Mouse (Mus musculus): Measurements from ENCODE around the gene Cfap74. TPM values are rescaled to one million over a fixed set of nuclear protein-coding genes. Genes with fewer than 3 reads are reported as not detected.
"Not testable (repeated sequence)": the region's sequence is repeated elsewhere in the genome, so short reads cannot be mapped to it uniquely, and the experiment has no call there.

Gene Cfap74
- total RNA-seq, 4 experiments from 2014 or later: 11.0 to 16.5 (median 15.2) TPM

DNA sequence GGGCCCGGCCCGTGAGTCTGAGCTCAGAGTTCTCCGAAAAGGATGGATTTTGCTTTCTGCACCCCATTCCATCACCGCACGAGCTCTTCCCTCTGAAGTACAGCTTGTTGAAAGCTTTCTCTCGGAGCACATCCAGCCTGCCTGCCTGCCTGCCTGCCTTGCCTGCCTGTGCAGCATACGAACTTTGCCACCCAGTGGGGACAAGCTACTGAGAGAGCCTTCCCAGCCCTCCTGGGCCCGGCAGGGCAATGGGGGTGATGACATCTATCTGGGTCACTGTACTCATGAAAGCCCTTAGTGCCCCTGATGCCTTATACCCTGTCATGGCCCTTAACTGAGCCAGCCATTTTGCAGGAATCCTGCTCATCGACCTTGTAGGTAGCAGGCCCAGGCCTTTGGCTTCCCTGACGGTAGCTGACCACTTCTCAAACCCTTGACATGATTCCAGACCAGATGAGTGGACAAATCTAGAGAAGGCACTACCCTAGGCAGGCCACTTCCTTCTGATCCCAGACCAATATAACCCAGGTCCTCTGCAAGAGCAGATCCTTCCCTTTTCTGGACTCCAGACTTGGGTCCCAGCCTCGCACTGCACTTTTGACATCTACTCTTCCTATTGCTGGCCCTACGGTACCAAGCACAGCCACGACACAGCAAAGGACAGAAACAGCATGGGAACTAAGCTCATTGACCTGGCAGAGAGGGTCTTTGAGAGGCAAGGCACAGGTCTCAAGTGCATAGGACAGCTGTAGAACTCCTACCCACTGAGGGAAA lies 58.4 kb downstream of the Cfap74 start:
- DNase-seq (ENCODE audit: low spot score in 2 of 2): no peak

DNA sequence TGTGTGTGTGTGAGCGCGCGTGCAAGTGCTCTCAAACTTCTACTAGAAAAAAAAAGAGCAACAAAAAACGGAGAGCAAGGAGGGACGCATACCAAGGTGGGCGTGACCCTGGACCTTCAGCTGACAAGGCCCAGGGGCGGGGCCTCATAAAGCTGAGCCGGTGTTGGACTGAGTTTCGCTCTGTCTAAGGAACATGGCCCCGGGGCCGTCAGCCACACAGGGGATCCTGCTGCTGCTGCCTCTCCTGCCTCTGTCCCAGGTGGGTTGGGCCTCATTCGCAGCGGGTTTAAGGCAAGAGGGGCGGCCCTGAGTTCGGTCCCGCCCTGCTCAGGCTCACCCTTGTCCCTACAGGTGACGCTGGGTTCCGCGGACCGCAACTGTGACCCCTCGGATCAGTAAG lies 60.0 kb downstream of the Cfap74 start, which contains the start of gene Tmem52:
Tmem52 (plus strand) TSS at position 163 of the 400 bp plus-strand sequence.
- no peak for DNase-seq (ENCODE audit: low spot score in 2 of 2)

DNA sequence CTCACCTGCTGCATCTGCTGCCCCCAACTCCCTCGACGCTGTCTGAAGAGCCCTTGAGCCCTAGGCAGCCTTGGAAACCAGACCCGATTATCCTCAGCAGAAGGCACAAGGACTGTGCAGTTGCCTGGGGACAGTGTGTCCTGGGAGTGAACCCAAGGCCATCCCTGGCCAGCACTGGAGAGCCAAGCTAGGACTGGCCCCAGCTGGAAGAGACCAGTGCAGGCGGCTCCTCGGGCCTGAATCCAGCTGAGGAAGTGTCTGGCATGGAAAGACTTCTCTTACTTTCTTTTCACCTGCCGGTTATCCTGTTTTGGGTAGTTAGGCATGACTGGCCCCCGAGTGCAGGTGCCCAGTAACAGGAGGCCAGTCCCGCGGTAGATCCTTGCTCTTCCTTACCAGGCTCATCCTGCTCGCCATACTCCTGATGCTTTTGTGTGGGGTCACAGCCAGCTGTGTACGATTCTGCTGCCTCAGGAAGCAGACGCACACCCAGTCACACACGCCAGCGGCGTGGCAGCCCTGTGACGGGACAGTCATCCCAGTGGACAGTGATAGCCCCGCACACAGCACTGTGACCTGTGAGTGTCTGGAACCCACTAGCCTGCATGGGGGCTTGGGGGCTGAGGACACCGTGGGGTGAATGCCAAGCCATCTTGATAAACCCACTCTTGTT lies 60.7 kb downstream of the Cfap74 start:
- no peak for DNase-seq (ENCODE audit: low spot score in 2 of 2)

DNA sequence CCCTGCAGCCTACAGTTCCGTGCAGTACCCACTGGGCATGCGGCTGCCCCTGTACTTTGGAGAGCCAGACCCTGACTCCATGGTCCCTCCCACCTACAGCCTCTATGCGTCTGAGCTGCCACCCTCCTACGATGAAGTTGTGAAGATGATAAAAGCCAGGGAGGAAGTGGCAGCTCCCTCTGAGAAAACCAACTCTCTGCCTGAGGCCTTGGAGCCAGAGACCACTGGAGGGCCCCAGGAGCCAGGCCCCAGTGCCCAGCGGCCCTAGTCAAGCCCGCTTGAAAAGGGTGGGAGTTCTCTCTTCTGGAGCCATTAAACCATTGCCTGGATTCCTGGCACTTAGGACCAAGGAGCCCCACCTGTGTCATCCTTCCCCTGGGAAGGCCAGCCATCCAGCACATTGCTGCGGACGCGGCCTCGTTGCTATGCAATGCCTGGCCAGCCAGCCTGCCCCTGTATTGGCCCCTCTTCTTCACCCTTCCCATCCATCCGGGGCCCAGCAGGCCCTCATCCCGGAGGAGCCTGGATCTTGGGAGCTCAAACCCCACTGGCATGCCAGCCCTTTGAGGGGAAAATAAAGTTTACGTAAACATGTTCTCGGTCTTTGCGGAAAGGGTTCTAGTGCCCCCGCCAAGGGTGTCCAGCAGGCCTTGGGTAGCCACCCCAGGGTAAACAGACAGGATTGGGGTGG lies 61.4 kb downstream of the Cfap74 start:
- no peak for DNase-seq (ENCODE audit: low spot score in 2 of 2)

DNA sequence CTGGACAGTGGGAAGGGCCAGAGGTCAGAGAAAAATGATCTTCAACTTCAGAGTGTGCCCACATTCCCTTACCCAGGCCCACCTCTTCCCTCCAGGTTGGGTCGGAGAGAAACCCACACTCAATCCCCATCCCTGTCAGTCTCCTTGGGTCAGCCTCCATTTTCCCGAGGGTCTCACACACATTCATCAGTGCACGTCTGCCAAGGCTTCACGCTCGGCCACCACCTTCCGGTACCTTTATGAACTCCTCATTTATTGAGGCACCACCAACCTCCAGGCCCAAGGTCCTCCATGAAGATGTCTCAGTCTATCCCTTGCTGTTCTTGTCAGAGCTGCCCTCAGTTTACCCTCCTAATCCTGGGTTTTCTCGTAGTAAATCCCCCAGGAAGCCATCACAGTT lies 62.0 kb downstream of the Cfap74 start:
- DNase-seq (ENCODE audit: low spot score in 2 of 2): no peak

DNA sequence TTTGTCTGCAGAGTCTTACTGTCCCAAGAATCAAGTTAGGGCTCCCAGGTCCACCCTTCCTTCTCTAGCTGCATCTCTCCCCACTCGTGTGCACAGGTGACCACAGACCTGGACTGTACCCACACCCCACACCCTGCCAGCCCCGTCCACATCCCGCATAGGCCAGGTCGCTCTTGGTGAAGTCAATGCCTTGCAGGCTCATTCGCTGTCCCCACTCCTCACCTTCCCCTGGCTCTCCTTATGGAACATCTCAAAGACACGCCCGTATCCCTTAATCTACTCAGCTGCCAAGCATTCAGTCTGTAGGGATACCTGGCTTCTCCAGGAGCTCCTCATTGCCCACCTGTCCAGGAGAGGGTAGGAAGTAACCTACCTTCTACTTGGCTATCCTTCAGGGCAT lies 62.4 kb downstream of the Cfap74 start:
- no peak for DNase-seq (ENCODE audit: low spot score in 2 of 2)

DNA sequence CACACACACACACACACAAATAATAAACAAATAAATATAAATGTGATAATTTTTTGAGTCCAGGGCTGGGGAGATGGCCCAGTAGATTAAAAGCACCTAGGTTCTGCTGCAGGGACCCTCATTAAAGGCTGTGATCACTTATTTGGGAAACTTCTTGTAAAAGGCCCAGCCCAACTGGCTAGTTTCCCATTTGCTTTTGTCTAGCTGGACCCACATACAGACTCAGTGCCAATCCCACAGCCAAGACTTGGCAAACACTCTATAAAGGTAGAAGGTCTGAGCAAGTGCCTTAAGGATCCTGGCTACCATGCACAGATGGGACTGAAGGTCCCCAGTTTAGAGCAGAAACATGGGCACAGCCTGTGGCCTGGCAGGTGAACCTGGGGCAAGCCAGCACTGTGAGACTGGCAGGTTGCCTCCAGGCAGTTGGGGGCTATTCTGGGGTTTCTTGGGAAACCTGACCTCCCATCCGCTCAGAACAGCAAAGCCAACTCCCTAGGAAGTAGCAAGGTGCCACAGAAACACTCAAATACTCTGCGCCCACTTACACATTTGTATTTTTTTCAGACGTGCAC lies 63.8 kb downstream of the Cfap74 start:
- DNase-seq (ENCODE audit: low spot score in 2 of 2): no peak

DNA sequence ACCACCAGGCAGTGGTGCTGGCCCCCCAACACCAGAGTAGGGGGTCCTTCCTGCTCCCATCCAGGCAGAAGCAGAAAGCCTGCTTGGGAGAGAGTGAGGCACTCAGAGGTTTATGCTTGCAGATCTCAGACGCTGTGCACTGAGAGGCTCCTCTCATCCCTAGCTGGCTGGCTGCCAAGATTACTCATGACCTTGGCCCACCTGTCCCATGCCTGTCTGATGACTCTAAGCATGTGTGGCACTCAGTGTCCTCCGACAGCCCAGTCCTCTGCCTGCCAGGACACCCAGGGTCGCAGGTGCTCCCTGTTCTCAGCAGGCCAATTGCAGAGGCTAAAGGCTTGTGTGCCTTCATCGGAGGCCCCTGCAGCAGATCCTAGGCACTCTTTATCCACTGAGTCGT lies 64.3 kb downstream of the Cfap74 start:
- no peak for DNase-seq (ENCODE audit: low spot score in 2 of 2)

DNA sequence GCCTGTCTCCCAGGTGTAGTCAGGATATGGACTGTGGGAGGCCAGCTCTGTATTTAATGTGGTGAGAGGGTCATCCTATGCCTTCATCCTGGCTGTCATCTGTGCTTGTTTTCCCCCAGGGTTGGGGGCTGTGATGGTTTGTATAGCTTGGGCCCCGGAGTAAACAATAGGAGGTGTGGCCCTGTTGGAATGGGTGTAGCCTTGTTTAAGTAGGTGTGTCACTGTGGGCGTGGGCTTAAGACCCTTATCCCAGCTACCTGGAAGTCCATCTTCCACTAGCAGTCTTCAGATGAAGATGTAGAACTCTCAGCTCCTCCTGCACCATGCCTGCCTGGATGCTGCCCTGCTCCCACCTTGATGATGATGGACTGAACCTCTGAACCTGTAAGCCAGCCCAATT lies 64.8 kb downstream of the Cfap74 start:
- DNase-seq (ENCODE audit: low spot score in 2 of 2): not testable (repeated sequence)

DNA sequence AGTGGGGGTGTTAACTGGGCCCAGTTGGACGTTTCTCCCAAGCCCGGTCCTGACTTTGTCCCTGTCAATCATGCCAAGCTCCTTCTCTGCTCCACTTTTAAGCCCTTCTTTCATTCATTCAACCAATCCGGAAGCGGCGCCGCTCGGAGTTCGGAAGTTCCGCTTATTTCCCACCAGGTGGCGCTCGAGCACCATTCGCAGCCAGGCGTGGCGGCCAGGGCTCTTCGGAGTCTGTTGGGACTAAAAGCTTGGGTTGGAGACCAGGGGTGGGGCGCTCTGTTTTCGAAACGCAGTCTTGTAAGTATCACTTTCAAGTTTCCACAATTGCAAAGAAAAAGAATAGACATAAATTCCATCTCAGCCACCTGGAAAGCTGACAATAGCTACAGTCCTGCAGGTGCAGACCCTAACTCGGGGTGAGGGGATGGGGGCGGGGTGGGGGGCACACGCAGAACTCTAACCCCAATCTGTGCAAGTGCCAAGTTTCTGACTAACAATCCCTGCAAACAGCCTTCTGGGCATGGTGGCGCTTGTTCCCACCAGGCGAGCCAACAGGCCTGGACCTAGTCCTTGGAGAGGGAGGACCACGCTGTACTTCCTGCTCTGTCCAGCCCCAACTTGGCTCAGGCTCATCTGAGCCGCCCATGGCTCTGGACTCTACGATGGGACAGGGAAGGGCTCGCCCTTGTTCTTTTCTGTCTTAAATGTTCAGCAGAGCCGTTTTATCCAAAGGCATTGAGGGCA lies 72.6 kb downstream of the Cfap74 start:
- peak; percentile 61 to 77 for DNase-seq (ENCODE audit: low spot score in 2 of 2)

DNA sequence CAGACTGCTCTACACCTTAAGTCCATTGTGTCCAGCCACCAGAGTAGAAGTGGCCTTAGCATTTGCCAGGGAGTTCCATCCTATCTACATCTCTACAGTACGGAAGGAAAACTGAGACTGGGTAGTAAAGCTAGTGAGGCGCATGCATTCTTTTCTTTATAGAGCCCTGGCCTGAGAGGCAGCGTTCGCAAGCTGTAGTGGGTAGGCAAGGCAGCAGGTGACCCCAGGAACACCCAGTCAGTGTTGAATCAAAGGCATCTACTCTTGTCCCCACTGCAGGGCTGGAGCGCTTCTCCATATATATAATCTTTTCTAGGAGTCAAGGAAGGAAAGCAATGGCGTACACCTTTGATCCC lies 73.1 kb downstream of the Cfap74 start:
- DNase-seq (ENCODE audit: low spot score in 2 of 2): no peak

DNA sequence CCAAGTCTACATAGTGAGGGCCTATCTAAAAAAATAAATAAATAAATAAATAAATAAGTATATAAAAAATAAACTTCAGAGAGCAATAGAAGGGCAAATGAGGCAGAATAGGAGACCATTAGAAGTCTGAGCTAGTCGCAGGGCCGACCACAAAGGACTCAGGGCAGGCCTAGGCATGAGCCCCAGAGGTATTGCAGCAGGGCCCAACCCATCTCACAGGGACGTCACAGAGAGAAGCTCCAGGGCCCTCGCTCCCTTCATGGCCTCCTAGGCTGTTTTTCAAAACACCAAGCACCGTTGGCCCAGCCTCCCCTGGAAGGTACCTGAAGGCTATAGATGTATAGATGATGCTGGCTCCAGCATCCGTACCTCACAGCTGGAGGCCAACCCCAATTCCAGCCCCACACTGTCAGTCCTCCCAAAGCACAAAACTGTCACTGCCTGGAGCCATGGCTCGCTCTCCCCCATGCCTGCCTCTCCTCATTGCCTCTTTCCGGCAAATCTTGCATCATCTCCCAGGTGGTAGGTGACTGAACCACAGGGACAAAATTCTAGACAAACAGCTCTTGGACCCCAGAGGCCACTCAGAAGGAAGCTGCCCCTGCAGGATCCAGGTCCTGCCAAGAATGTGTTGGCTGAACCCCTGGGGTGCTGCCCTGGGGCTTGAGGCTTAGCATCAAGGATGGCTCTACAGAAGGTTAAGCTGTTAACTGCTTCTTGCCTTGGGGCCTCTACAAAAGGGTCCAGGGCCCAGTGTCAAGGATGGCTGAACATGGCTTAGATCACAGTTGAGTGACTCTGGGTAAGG lies 73.9 kb downstream of the Cfap74 start:
- no peak for DNase-seq (ENCODE audit: low spot score in 2 of 2)

DNA sequence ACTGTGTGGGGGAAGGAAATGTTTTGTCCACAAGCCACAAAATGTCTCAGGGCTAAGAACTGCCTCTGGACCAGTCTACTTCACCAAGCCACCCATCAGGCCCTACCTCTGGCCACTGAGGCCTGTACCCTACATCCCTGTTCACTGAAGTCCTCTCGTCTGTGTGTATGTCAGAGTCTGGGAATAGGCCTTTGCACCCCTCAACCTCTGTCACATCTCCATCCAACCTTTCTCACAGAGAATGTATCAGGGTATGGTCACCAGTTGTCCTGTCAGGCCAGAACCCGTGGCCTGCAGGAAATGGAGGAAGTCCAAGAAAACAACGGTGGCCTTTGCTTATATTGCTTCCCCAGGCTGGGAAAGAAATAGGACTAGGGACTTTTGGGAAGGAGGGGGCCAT lies 76.5 kb downstream of the Cfap74 start:
- no peak for DNase-seq (ENCODE audit: low spot score in 2 of 2)

DNA sequence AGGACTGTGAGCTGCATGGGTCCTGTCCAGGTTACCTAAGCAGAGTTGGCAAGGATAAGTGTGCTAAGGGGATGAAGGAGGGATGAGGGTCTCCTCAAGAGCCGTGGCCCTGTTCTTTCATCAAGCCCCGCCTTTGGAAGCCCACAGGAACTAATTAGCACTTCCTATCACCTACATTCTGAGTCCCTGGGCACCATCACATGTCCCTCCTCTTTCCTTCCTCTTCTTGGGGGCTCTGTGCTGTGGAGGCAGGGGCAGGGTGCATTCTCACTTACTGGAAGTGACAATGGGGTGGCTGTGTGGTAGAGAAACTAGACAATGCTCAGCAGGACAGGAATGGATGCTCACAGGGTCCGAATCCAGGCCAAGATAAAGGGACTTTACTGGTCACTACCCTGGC lies 78.8 kb downstream of the Cfap74 start:
- no peak for DNase-seq (ENCODE audit: low spot score in 2 of 2)

DNA sequence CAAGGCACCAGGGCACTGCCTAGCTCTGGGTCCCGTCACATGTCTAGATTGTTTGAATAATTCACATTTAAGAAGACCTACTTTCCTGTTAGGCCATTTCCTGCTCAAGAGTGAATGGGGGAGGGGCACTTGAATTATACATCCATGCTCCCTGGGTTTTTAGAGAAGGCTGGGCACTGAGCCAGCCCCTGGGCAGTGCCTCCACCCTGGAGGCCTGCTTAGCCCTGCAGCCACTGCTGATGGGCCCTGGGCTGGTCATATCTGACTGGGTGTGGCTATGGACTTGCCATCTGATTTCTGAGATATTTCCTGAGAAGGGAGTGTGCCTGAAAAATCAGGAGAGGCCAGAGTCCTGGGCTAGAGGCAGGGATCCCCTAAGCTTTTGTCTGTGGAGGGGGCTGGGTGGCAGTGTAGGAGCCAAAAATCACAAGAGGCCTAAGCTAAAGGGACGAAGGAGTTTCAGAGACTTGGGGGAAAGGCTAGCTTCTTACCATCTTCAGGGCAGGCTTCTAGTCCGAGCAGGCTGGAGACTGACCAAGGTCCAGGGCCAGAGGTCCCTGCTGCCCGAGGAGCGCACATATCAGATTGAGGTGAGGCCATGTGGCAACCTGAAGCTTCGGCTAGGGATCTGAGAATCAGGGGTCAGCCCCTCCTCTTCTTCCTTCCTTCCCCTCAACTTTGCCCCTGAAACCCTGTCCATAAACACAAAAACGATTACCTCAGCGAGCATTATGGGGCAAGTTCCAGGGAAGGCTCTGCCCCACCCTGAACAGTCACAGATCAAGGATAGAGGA lies 79.4 kb downstream of the Cfap74 start:
- peak in 1 of 2 experiments; percentile 35 for DNase-seq (ENCODE audit: low spot score in 2 of 2)

DNA sequence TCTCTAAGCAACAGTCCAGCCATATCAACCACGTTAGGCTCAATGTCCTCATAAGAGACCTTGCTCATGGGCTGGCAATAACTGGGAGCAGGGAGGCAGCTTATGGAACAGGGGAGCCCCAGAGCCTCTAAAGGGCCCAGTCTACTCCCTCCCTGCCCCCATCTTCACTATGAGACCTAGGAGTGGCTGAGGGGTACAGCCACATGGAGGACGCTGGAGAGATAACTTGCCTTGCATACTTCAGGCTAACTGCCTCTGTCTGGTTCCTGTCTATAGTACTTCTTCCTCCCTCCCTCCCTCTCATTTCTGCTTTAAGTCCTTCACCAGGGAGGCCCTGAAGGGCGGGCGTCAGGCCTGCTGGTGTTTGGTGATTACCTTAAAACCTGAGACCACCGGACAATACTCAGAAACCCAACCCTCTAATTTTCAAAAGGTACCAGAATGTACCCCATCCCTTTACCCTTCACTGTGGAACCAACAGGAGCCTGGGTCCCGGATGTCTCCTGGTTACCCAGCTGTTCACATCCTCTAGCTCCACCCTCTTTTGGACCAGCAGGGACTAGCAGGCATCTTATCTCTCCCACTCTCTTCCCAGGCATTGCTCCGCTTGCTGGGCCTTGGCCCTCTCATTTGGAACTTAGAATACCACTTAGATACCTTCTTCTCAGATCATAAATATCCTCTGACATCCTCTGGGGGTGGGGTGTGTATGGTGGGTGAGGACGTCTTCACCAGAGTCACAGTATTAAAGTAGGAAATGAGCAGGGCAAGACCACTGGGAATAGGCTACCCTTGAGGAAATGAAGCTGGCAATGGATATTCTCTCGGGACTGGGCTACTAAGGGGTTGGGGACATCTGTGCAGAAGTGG lies 80.3 kb downstream of the Cfap74 start:
- no peak for DNase-seq (ENCODE audit: low spot score in 2 of 2)

DNA sequence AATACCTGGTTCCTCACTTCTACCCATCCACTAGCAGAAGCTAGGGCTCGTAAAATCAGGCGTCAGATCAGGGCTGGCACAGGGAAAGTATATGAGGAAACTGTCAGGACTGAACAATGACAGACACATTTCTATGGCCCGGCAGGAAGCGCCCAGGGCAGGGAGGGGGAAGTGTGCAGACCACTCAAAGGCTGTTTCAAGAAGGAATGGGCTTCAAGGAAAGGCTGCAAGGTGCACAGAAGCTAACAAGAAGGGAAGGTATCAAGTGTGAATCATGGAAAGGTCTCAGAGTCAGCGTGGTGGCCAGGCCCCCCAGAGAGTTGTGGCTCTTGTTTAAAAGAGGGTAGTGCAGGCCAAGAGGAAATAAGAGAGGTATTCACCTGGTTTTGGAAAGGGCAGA lies 81.5 kb downstream of the Cfap74 start:
- no peak for DNase-seq (ENCODE audit: low spot score in 2 of 2)

DNA sequence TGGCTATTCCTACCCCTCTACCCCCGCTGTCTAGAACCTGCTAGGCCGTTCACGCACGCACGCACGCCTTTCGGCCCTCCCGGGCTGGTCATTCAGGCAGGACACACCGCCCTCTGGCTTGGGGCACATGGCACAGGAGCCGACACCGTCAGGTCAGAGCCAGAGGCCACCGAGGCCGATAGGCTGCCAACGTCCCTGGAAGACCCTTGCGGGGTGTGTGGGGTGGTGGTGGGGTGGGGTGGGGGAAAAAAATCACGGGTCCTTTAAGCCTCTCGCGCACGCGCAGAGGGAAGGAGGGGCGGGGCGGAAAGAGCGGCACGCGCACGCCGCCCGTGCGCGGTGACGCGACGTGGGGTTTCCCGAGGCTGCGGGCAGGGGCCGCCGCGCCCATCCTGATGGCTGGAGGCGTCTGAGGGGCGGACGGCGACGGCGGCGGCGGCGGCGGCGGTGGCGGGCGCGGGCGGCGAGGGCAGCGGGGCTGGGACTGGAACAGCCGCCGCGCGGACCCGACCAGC lies 82.1 kb downstream of the Cfap74 start, which contains the start of gene Gnb1:
Gnb1 (plus strand) TSS at position 372 of the 515 bp plus-strand sequence.
- DNase-seq (ENCODE audit: low spot score in 2 of 2): peak; percentile 76 to 91

All from layer of hippocampus, adult 8-10 months (tissue).